Mouse (Mus musculus) forebrain, embryonic 16.5 days (tissue): ENCODE results near the gene Gm8765. TPM values are rescaled to one million over a fixed set of nuclear protein-coding genes. Genes with fewer than 3 reads are reported as not detected.
"Not testable (repeated sequence)": the region's sequence is repeated elsewhere in the genome, so short reads cannot be mapped to it uniquely, and the experiment has no call there.

Source experiments
- ATAC-seq: fragments of 200-750 bp; cut with Nextera tagmentation; 2 replicates; pipeline ENCODE4 v1.8.0; 2017; ENCODE audit warnings: mild to moderate bottlenecking, moderate library complexity
- H3K27ac ChIP-seq: fragments of 300-500 bp; sonication (generic); 2 replicates; pipeline ENCODE4 v1.5.1; 2014; ENCODE audit warnings: low read length, control low read depth
- H3K27me3 ChIP-seq: fragments of 300-500 bp; sonication (generic); replicated peaks from 2 replicates; pipeline ENCODE4 v1.6.1; 2014; ENCODE audit warnings: low read length; ENCODE audit not compliant: control insufficient read depth, insufficient read depth
- H3K36me3 ChIP-seq: fragments of 300-500 bp; sonication (generic); 2 replicates; pipeline ENCODE4 v1.6.1; 2014; ENCODE audit not compliant: control insufficient read depth, insufficient read depth
- H3K4me1 ChIP-seq: fragments of 300-500 bp; sonication (generic); replicated peaks from 2 replicates; pipeline ENCODE4 v1.6.1; 2014; ENCODE audit warnings: low read length; ENCODE audit not compliant: control insufficient read depth, insufficient read depth
- H3K4me2 ChIP-seq: fragments of 300-500 bp; sonication (generic); 2 replicates; pipeline ENCODE4 v1.6.1; 2014; ENCODE audit warnings: mild to moderate bottlenecking, low read length, control low read depth
- H3K4me3 ChIP-seq: fragments of 300-500 bp; sonication (generic); replicated peaks from 2 replicates; pipeline ENCODE4 v1.5.1; 2014; ENCODE audit warnings: mild to moderate bottlenecking, low read length, control low read depth
- H3K9ac ChIP-seq: fragments of 300-500 bp; sonication (generic); replicated peaks from 2 replicates; pipeline ENCODE4 v1.6.1; 2014; ENCODE audit warnings: low read depth, low read length, control low read depth
- H3K9me3 ChIP-seq: fragments of 300-500 bp; sonication (generic); 2 replicates; pipeline ENCODE4 v1.6.1; 2016; ENCODE audit warnings: low read length; ENCODE audit not compliant: control insufficient read depth
- WGBS: fragments of 180-500 bp; shearing (Covaris S2); extraction: QIAGEN DNeasy Blood & Tissue Kit; methylation state at CpG from one replicate; pipeline ENCODE4 v1.1.7; 2014; 5-methylcytosine and 5-hydroxymethylcytosine counted together
- microRNA-seq: library from miRNA; unstranded; fragments of <30 nt; microRNA quantifications from one replicate; pipeline ENCODE4, GENCODE M21; 2017
- polyA plus RNA-seq: library from polyadenylated mRNA; unstranded; fragments of >200 nt; fragmentation: Nextera tagmentation; extraction: Ambion mirVana; gene quantifications from 2 replicates; pipeline ENCODE4 v1.2.1, GENCODE M21; 2015

Gene Gm8765
- not detected in 2 replicates for polyA plus RNA-seq

GRCm38 (mm10) chr13:50698012-50698411 lies at the start of gene Gm8765:
TSS of gene Gm8765 (plus strand) at chr13:50698312.
- not testable (repeated sequence) for H3K9me3 ChIP-seq, H3K4me2 ChIP-seq, H3K27ac ChIP-seq, H3K4me1 ChIP-seq, H3K27me3 ChIP-seq, H3K4me3 ChIP-seq, ATAC-seq, H3K9ac ChIP-seq, H3K36me3 ChIP-seq
- 33% methylated on average over 1 of the region's 2 CpGs for WGBS

- not testable (repeated sequence) for H3K27me3 ChIP-seq, H3K27ac ChIP-seq, H3K4me2 ChIP-seq, H3K9me3 ChIP-seq, ATAC-seq, H3K4me1 ChIP-seq, H3K9ac ChIP-seq, H3K36me3 ChIP-seq, H3K4me3 ChIP-seq
- 86% methylated on average over 2 of the region's 2 CpGs for WGBS
These were observed 49.3 kb upstream of the Gm8765 start for GRCm38 (mm10) chr13:50648771-50649170.

GRCm38 (mm10) chr13:50750282-50750681 lies 52.2 kb downstream of the Gm8765 start:
- ATAC-seq, H3K27ac ChIP-seq, H3K4me2 ChIP-seq, H3K4me3 ChIP-seq, H3K9ac ChIP-seq, H3K36me3 ChIP-seq, H3K4me1 ChIP-seq, H3K9me3 ChIP-seq, H3K27me3 ChIP-seq: not testable (repeated sequence)

GRCm38 (mm10) chr13:50751732-50752131 lies 53.6 kb downstream of the Gm8765 start:
- Histone ChIP-seq H3K27me3 (no peaks in the 10 kb centered on the region), H3K9ac (no peak overlapping the region), H3K4me2 (no peak overlapping the region), H3K27ac (no peak overlapping the region), H3K36me3 (no peaks in the 10 kb centered on the region), H3K9me3 (no peaks in the 10 kb centered on the region), H3K4me1 (no peaks in the 10 kb centered on the region), H3K4me3 (no peak overlapping the region)
- ATAC-seq = no peak
- WGBS = 91% methylated on average over 2 of the region's 2 CpGs

- H3K4me1 ChIP-seq, H3K9me3 ChIP-seq, H3K4me3 ChIP-seq, H3K27ac ChIP-seq, H3K4me2 ChIP-seq, ATAC-seq, H3K27me3 ChIP-seq, H3K9ac ChIP-seq, H3K36me3 ChIP-seq: not testable (repeated sequence)
These were observed 54.8 kb downstream of the Gm8765 start for GRCm38 (mm10) chr13:50752961-50753360.

Small RNA genes lying within 50 kb of the gene (microRNA-seq; reads per million reads assigned to microRNA genes)
- gene Gm23952 = not detected

Other genes with a start within 250 kb of the Gm8765 start
- not detected in 2 replicates for gene Nutm2, start 231.0 kb upstream of the Gm8765 start, polyA plus RNA-seq
- not detected in 2 replicates for gene Gm904, start 55.1 kb upstream of the Gm8765 start, polyA plus RNA-seq